Mouse (Mus musculus) erythroblast, embryonic 14.5 days (primary cell): ENCODE results near the gene Col24a1.

Experiments used
- GATA1 ChIP-seq: IDR thresholded peaks from 2 replicates; pipeline ENCODE4 v1.6.1; 2012; ENCODE audit warnings: low read length, inconsistent platforms, mixed read lengths
- TAL1 ChIP-seq: IDR thresholded peaks from 3 replicates; pipeline ENCODE4 v1.6.1; 2012; ENCODE audit warnings: low read length, inconsistent platforms, mixed read lengths

DNA sequence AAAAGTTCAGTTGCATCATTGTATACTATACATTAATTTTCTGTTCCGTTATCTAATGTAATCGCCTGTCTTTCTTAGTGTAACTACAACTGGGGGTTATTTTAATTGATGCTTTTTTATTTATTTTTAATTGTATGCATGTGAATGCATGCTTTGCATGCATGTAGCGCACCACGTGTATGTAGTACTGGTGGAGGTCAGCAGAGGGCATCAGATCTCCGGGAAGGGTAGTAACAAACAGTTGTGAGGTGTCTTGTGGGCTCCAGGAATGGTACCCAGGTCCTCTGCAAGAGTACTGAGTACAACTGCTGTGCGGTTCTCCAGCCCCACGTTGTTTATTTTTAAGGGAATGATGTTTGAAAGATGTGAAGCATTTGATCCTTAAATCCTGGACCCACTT lies 306.8 kb downstream of the Col24a1 start:
- TF ChIP-seq GATA1 (no peak), TAL1 (no peak)
